Comparison of ENCODE assay signal across 18 mouse cellular contexts in the genomic region with DNA sequence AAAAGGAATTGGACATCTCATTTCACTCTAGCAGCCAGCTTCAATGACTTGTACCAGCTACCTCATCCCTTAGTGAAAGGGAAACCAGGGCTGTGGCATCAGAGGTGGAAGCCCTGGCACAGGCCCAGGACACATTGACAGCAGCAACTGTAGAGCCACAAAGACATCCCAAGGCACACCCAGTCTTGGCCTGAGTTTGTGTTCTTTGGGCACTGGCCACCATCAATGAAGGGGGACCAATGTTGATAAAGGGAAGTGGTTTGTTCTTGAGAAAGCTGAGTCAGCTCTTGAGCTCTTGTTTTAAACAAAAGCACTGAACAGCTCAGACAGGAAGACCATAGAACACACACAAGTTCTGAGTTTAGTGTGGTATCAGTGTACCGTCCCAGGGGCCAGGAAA.
A peak's percentile ranks its signal among the peaks of the same experiment; 100 is the strongest.
DNase-seq lines count a peak whose midpoint lies in the region; ATAC-seq lines count a peak whose summit lies in the region.
"Had no signal": no experiment of that assay in that cellular context is flagged by ENCODE, and none has a peak within 500 bp of the region (broad histone marks: within the 10 kb centered on the region; RNA-seq: fewer than 3 reads in every experiment).

No protein-coding gene starts in this region.

- no peaks in the 10 kb centered on the region for H3K4me1 ChIP-seq in heart, embryonic 15.5 days (replicated peaks)
- no peaks in the 10 kb centered on the region for H3K4me1 ChIP-seq in midbrain, embryonic 11.5 days (ENCODE audit: control insufficient read depth, insufficient read depth, low read length)
- H3K4me1 ChIP-seq: limb, embryonic 15.5 days; midbrain, embryonic 15.5 days had no signal

- no peaks in the 10 kb centered on the region for H3K36me3 ChIP-seq in heart, embryonic 15.5 days
- peaks cover 9% of the 10 kb centered on the region; the same call in 1 of the 2 replicates for H3K36me3 ChIP-seq in midbrain, embryonic 11.5 days (ENCODE audit: control insufficient read depth, insufficient read depth, low read length)

- 63% methylated on average over 1 of the region's 1 CpGs for WGBS in heart, embryonic 15.5 days
- WGBS in midbrain, embryonic 11.5 days = 85% methylated on average over 1 of the region's 1 CpGs

- peak; percentile 68 for ATAC-seq in heart, embryonic 15.5 days (replicated peaks; ENCODE audit: insufficient number of reproducible peaks, insufficient read depth, low FRiP score, low read depth)
- no peak for ATAC-seq in erythroblast, adult 5-6 weeks (replicated peaks; ENCODE audit: low FRiP score, poor library complexity, severe bottlenecking)
- ATAC-seq in midbrain, embryonic 11.5 days (ENCODE audit: low FRiP score) = no peak
- ATAC-seq: hindbrain, postnatal 0 days; midbrain, embryonic 15.5 days had no signal

- no peak overlapping the region for H3K4me3 ChIP-seq in heart, embryonic 15.5 days
- H3K4me3 ChIP-seq in midbrain, embryonic 11.5 days (ENCODE audit: low read depth, low read length) = no peak overlapping the region
- H3K4me3 ChIP-seq: heart, adult 2 months; limb, embryonic 15.5 days; midbrain, embryonic 15.5 days had no signal

- no peaks in the 10 kb centered on the region for H3K27me3 ChIP-seq in heart, embryonic 15.5 days
- no peaks in the 10 kb centered on the region for H3K27me3 ChIP-seq in midbrain, embryonic 11.5 days (ENCODE audit: control insufficient read depth, insufficient read depth, low read length)
- H3K27me3 ChIP-seq: limb, embryonic 15.5 days; midbrain, embryonic 15.5 days had no signal

- H3K9me3 ChIP-seq in heart, embryonic 15.5 days (replicated peaks) = no peaks in the 10 kb centered on the region
- no peaks in the 10 kb centered on the region for H3K9me3 ChIP-seq in midbrain, embryonic 11.5 days (ENCODE audit: control insufficient read depth, low read length)
- H3K9me3 ChIP-seq: limb, embryonic 15.5 days; midbrain, embryonic 15.5 days had no signal

- H3K9ac ChIP-seq in heart, embryonic 15.5 days = no peak overlapping the region
- H3K9ac ChIP-seq in midbrain, embryonic 11.5 days (ENCODE audit: low read length) = no peak overlapping the region
- H3K9ac ChIP-seq: limb, embryonic 15.5 days; midbrain, embryonic 15.5 days had no signal

- DNase-seq in 416B (ENCODE audit: low read depth) (peak; percentile 51), NIH3T3 (ENCODE audit: low read depth) (peak; percentile 46)
- peak; percentile 42 for DNase-seq in lung, postnatal 10 days
- DNase-seq in natural killer cell, adult 2 months (ENCODE audit: low spot score in 2 of 2) = no peak
- DNase-seq in midbrain, embryonic 11.5 days (ENCODE audit: low spot score, missing footprints) = no peak
- DNase-seq: adrenal gland, postnatal 10 days; cerebellum, adult 11 months; cerebellum, postnatal 25 days; kidney, adult 18-20 months; kidney, postnatal 25 days; spleen, adult 18-20 months; thymus, adult 2 months had no signal

- H3K27ac ChIP-seq in heart, embryonic 15.5 days = 0 out of 2 replicates have a peak overlapping the region, but pooled peaks have one; percentile 17
- H3K27ac ChIP-seq in midbrain, embryonic 11.5 days (ENCODE audit: low read depth, low read length) = no peak overlapping the region
- H3K27ac ChIP-seq: heart, adult 2 months; hindbrain, postnatal 0 days; limb, embryonic 15.5 days; midbrain, embryonic 15.5 days had no signal

- no peak overlapping the region for H3K4me2 ChIP-seq in heart, embryonic 15.5 days
- H3K4me2 ChIP-seq in midbrain, embryonic 11.5 days = no peak overlapping the region
- H3K4me2 ChIP-seq: limb, embryonic 15.5 days; midbrain, embryonic 15.5 days had no signal

Comparison
In these comparisons a context has a peak if more than half of its experiments do, and no peak if none do; other contexts are left out.
1. DNase-seq: peak in 416B (single experiment), NIH3T3 (single experiment) and lung, postnatal 10 days (single experiment); none in natural killer cell, adult 2 months (0 of 2) and midbrain, embryonic 11.5 days (single experiment).